Mouse (Mus musculus): ENCODE results near the gene Ipo5. TPM values are rescaled to one million over a fixed set of nuclear protein-coding genes. Genes with fewer than 3 reads are reported as not detected.

Ipo5 gene
- polyA plus RNA-seq, 1 experiment from 2014 or later = 21.2 TPM

- no peak overlapping the region for H3K9ac ChIP-seq (ENCODE audit: low read depth, low read length)
- H3K9me3 ChIP-seq (ENCODE audit: control insufficient read depth) = no peaks in the 10 kb centered on the region
- no peaks in the 10 kb centered on the region for H3K36me3 ChIP-seq (ENCODE audit: control insufficient read depth, insufficient read depth)
- no peaks in the 10 kb centered on the region for H3K4me1 ChIP-seq (replicated peaks; ENCODE audit: control insufficient read depth, insufficient read depth, low read length)
- no peaks in the 10 kb centered on the region for H3K27me3 ChIP-seq (replicated peaks; ENCODE audit: control insufficient read depth, insufficient read depth, low read length)
- WGBS = 81% methylated on average over 9 of the region's 9 CpGs
- no peak overlapping the region for H3K27ac ChIP-seq (ENCODE audit: low read depth, low read length)
- no peak for TF ChIP-seq CTCF (IDR thresholded peaks at IDR 0.05; ENCODE audit: low read depth)
- no peak overlapping the region for H3K4me2 ChIP-seq (replicated peaks; ENCODE audit: low read depth)
- H3K4me3 ChIP-seq (ENCODE audit: low read depth, low read length) = no peak overlapping the region
- ATAC-seq = no peak
Measured at GRCm38 (mm10) chr14:120881054-120881453, 30.0 kb upstream of the Ipo5 start.

- no peak for ATAC-seq
- Histone ChIP-seq H3K27ac (ENCODE audit: low read depth, low read length) (no peak overlapping the region), H3K4me2 (replicated peaks; ENCODE audit: low read depth) (no peak overlapping the region), H3K27me3 (replicated peaks; ENCODE audit: control insufficient read depth, insufficient read depth, low read length) (no peaks in the 10 kb centered on the region), H3K4me1 (replicated peaks; ENCODE audit: control insufficient read depth, insufficient read depth, low read length) (no peaks in the 10 kb centered on the region), H3K9ac (ENCODE audit: low read depth, low read length) (no peak overlapping the region), H3K4me3 (ENCODE audit: low read depth, low read length) (no peak overlapping the region), H3K36me3 (ENCODE audit: control insufficient read depth, insufficient read depth) (no peaks in the 10 kb centered on the region), H3K9me3 (ENCODE audit: control insufficient read depth) (no peaks in the 10 kb centered on the region)
- no peak for TF ChIP-seq CTCF (IDR thresholded peaks at IDR 0.05; ENCODE audit: low read depth)
- 79% methylated on average over 11 of the region's 11 CpGs for WGBS
Measured at GRCm38 (mm10) chr14:120888681-120889080, 22.3 kb upstream of the Ipo5 start.

DNA sequence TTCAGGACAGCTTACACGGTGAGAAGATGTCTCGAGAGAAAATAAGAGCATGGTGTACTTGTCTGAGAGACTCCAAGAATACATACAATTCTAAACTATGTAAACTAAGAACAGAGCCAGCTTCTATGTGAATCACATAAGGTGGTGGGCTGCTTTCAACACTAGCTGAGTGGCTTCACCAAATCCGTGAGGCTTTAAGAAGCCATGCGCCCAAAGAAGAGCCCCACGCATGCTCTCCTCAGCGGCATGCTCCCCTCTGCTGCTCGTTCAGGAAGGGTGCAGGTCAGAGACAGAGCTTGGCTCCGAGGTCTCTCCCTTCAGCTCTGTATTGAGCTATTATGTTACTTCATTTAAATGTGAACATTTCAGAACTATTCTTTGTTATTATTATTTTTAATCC lies 18.7 kb upstream of the Ipo5 start:
- no peak overlapping the region for H3K9ac ChIP-seq (ENCODE audit: low read depth, low read length)
- no peaks in the 10 kb centered on the region for H3K4me1 ChIP-seq (replicated peaks; ENCODE audit: control insufficient read depth, insufficient read depth, low read length)
- no peak overlapping the region for H3K4me3 ChIP-seq (ENCODE audit: low read depth, low read length)
- no peak overlapping the region for H3K27ac ChIP-seq (ENCODE audit: low read depth, low read length)
- ATAC-seq = no peak
- TF ChIP-seq CTCF (IDR thresholded peaks at IDR 0.05; ENCODE audit: low read depth) = peak; percentile 36
- 68% methylated on average over 8 of the region's 8 CpGs for WGBS
- no peaks in the 10 kb centered on the region for H3K9me3 ChIP-seq (ENCODE audit: control insufficient read depth)
- H3K27me3 ChIP-seq (replicated peaks; ENCODE audit: control insufficient read depth, insufficient read depth, low read length) = no peaks in the 10 kb centered on the region
- H3K36me3 ChIP-seq (ENCODE audit: control insufficient read depth, insufficient read depth) = no peaks in the 10 kb centered on the region
- H3K4me2 ChIP-seq (replicated peaks; ENCODE audit: low read depth) = no peak overlapping the region

- H3K27ac ChIP-seq (ENCODE audit: low read depth, low read length) = no peak overlapping the region
- WGBS = 79% methylated on average over 11 of the region's 11 CpGs
- H3K4me1 ChIP-seq (replicated peaks; ENCODE audit: control insufficient read depth, insufficient read depth, low read length) = no peaks in the 10 kb centered on the region
- no peak overlapping the region for H3K4me2 ChIP-seq (replicated peaks; ENCODE audit: low read depth)
- H3K4me3 ChIP-seq (ENCODE audit: low read depth, low read length) = no peak overlapping the region
- H3K9me3 ChIP-seq (ENCODE audit: control insufficient read depth) = no peaks in the 10 kb centered on the region
- no peak overlapping the region for H3K9ac ChIP-seq (ENCODE audit: low read depth, low read length)
- no peak for ATAC-seq
- H3K36me3 ChIP-seq (ENCODE audit: control insufficient read depth, insufficient read depth) = no peaks in the 10 kb centered on the region
- TF ChIP-seq CTCF (IDR thresholded peaks at IDR 0.05; ENCODE audit: low read depth) = no peak
- H3K27me3 ChIP-seq (replicated peaks; ENCODE audit: control insufficient read depth, insufficient read depth, low read length) = no peaks in the 10 kb centered on the region
Measured at GRCm38 (mm10) chr14:120896613-120897012, 14.4 kb upstream of the Ipo5 start.

- TF ChIP-seq CTCF (IDR thresholded peaks at IDR 0.05; ENCODE audit: low read depth) = no peak
- H3K27ac ChIP-seq (ENCODE audit: low read depth, low read length) = no peak overlapping the region
- no peak overlapping the region for H3K4me3 ChIP-seq (ENCODE audit: low read depth, low read length)
- H3K27me3 ChIP-seq (replicated peaks; ENCODE audit: control insufficient read depth, insufficient read depth, low read length) = no peaks in the 10 kb centered on the region
- H3K9me3 ChIP-seq (ENCODE audit: control insufficient read depth) = no peaks in the 10 kb centered on the region
- no peak for ATAC-seq
- H3K4me2 ChIP-seq (replicated peaks; ENCODE audit: low read depth) = no peak overlapping the region
- WGBS = 73% methylated on average over 3 of the region's 3 CpGs
- no peak overlapping the region for H3K9ac ChIP-seq (ENCODE audit: low read depth, low read length)
- no peaks in the 10 kb centered on the region for H3K4me1 ChIP-seq (replicated peaks; ENCODE audit: control insufficient read depth, insufficient read depth, low read length)
- no peaks in the 10 kb centered on the region for H3K36me3 ChIP-seq (ENCODE audit: control insufficient read depth, insufficient read depth)
Measured at GRCm38 (mm10) chr14:120898876-120899275, 12.1 kb upstream of the Ipo5 start.

GRCm38 (mm10) chr14:120909396-120909795 lies 1.6 kb upstream of the Ipo5 start:
- H3K4me2 ChIP-seq (replicated peaks; ENCODE audit: low read depth) = no peak overlapping the region
- no peaks in the 10 kb centered on the region for H3K36me3 ChIP-seq (ENCODE audit: control insufficient read depth, insufficient read depth)
- 87% methylated on average over 3 of the region's 3 CpGs for WGBS
- no peaks in the 10 kb centered on the region for H3K27me3 ChIP-seq (replicated peaks; ENCODE audit: control insufficient read depth, insufficient read depth, low read length)
- H3K4me3 ChIP-seq (ENCODE audit: low read depth, low read length) = no peak overlapping the region
- no peak for TF ChIP-seq CTCF (IDR thresholded peaks at IDR 0.05; ENCODE audit: low read depth)
- ATAC-seq = no peak
- H3K9ac ChIP-seq (ENCODE audit: low read depth, low read length) = no peak overlapping the region
- H3K27ac ChIP-seq (ENCODE audit: low read depth, low read length) = no peak overlapping the region
- peaks cover 5% of the 10 kb centered on the region; the same call in 1 of the 2 replicates for H3K4me1 ChIP-seq (replicated peaks; ENCODE audit: control insufficient read depth, insufficient read depth, low read length)
- H3K9me3 ChIP-seq (ENCODE audit: control insufficient read depth) = no peaks in the 10 kb centered on the region

DNA sequence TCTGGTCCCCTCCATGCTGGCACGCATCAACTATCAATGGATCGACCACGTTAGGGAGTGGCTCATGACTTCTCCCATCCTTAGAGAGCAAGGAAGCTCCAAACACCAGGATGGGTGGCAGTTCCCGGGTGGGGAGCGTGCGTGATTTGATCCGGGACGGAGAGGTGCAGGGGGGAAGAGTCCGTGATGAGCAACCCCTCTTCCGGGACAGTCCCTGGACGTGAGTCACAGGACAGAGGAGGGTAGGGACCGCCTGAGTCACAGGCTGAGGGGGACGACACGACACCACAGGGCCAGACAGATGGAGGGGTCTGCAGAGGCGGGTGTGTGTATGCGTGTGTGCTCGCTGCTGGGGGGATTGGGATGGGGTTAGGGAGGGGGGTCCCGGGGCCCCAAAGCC lies 704 bp upstream of the Ipo5 start:
- Histone ChIP-seq H3K9me3 (ENCODE audit: control insufficient read depth) (no peaks in the 10 kb centered on the region), H3K27me3 (replicated peaks; ENCODE audit: control insufficient read depth, insufficient read depth, low read length) (no peaks in the 10 kb centered on the region), H3K9ac (ENCODE audit: low read depth, low read length) (peak overlapping the region; percentile 75), H3K36me3 (ENCODE audit: control insufficient read depth, insufficient read depth) (no peaks in the 10 kb centered on the region), H3K4me3 (ENCODE audit: low read depth, low read length) (peak overlapping the region; percentile 87), H3K4me1 (replicated peaks; ENCODE audit: control insufficient read depth, insufficient read depth, low read length) (peaks cover 5% of the 10 kb centered on the region; the same call in 1 of the 2 replicates), H3K27ac (ENCODE audit: low read depth, low read length) (peak overlapping the region; percentile 50; the same call in 1 of the 2 replicates), H3K4me2 (replicated peaks; ENCODE audit: low read depth) (peak overlapping the region; percentile 94)
- TF ChIP-seq CTCF (IDR thresholded peaks at IDR 0.05; ENCODE audit: low read depth) = no peak
- ATAC-seq = peak; percentile 58
- under 1% methylated on average over 18 of the region's 18 CpGs for WGBS
